Mouse (Mus musculus): ENCODE data around the gene Mb. TPM values are rescaled to one million over a fixed set of nuclear protein-coding genes. Genes with fewer than 3 reads are reported as not detected.
A peak's percentile ranks its signal among the peaks of the same experiment; 100 is the strongest.

The Mb gene
- total and polyA plus RNA-seq, 3 experiments = not detected

DNA sequence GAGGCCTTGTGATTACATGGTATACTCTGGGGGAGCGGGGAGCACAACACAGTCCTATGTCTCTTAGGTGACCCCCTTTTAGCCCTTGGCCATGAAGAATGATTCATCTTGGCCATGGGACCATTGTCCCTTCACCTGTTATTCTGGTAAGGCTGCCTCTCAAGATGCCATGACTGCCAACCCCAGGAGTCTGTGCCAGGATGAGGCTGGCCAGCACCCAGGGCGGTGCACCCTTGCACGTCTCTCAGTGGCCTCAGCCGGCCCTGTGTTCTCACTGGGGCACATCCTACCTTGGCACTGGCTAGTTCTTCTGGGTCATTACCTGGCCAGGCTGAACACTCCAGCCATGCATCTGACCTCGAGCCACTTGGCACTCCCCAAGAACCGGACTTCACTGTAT lies 41.6 kb downstream of the Mb start:
- no peak for TF ChIP-seq MYC (IDR thresholded peaks at IDR 0.05; ENCODE audit: low read depth, low read length)
- no peak for TF ChIP-seq SIN3A (IDR thresholded peaks at IDR 0.05; ENCODE audit: low read length)
- TF ChIP-seq MAX (IDR thresholded peaks at IDR 0.05; ENCODE audit: low read length) = no peak
- no peak for TF ChIP-seq TCF12 (IDR thresholded peaks at IDR 0.05; ENCODE audit: low read depth, low read length)
- no peak for TF ChIP-seq KAT2A (conservative IDR thresholded peaks at IDR 0.05; ENCODE audit: low read depth, low read length)
- no peak overlapping the region for H3K9ac ChIP-seq (ENCODE audit: control insufficient read depth, low read depth, low read length, poor library complexity, severe bottlenecking)
- H3K4me3 ChIP-seq (ENCODE audit: control insufficient read depth in 1 of 2, insufficient read depth in 1 of 2, low read depth in 2 of 2, low read length in 2 of 2) = no peak overlapping the region
- no peak overlapping the region for H3K27ac ChIP-seq (ENCODE audit: control insufficient read depth, low read depth, low read length)
- DNase-seq (ENCODE audit: low read depth, low spot score) = no peak
- no peaks in the 10 kb centered on the region for H3K79me2 ChIP-seq (ENCODE audit: control insufficient read depth, insufficient read depth, low read length, poor library complexity)
- no peaks in the 10 kb centered on the region for H3K9me3 ChIP-seq (replicated peaks; ENCODE audit: insufficient read depth, low read length)
- no peaks in the 10 kb centered on the region for H3K4me1 ChIP-seq (ENCODE audit: control insufficient read depth in 1 of 2, insufficient read depth in 2 of 2, low read length in 2 of 2)
- H3K36me3 ChIP-seq (ENCODE audit: control insufficient read depth in 1 of 2, insufficient read depth in 2 of 2, low read length in 2 of 2) = no peaks in the 10 kb centered on the region
- H3K27me3 ChIP-seq (ENCODE audit: control insufficient read depth in 1 of 2, insufficient read depth in 2 of 2, low read length in 2 of 2) = no peaks in the 10 kb centered on the region

DNA sequence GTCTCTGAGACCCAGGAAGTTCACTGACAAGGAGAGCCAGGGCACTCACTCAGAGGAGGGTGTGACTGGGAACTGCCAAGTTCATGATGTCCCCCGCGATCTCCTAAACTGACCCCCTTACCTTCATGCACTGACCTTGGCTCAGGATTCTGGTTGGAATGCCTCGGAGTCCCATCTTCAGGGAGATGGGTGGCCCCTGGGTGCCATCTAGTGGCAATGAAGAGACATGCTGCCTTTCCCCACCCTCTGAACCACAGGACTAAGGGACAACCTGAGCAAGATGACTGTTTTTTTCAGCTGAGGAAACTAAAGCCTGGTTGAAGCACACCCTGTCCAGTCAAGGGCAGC lies 46.6 kb downstream of the Mb start:
- TF ChIP-seq TCF12 (IDR thresholded peaks at IDR 0.05; ENCODE audit: low read depth, low read length) (no peak), NRF1 (IDR thresholded peaks at IDR 0.05; ENCODE audit: insufficient read depth, low read depth, low read length, poor library complexity, severe bottlenecking) (no peak), USF1 (IDR thresholded peaks at IDR 0.05; ENCODE audit: low read depth, low read length) (no peak), RAD21 (IDR thresholded peaks at IDR 0.05; ENCODE audit: low read depth, low read length) (peak; percentile 58), SMC3 (IDR thresholded peaks at IDR 0.05; ENCODE audit: low read depth, low read length) (peak; percentile 40), MAFK (IDR thresholded peaks at IDR 0.05; ENCODE audit: borderline replicate concordance, low read depth, low read length) (no peak), MYC (IDR thresholded peaks at IDR 0.05; ENCODE audit: low read depth, low read length) (no peak), CTCF (IDR thresholded peaks at IDR 0.05 in 2 of 3, conservative IDR thresholded peaks at IDR 0.05 in 1 of 3; ENCODE audit: control insufficient read depth in 1 of 3, insufficient read depth in 1 of 3, low read depth in 2 of 3, low read length in 3 of 3, poor library complexity in 1 of 3, severe bottlenecking in 1 of 3) (peak; percentile 68 to 74 (median 70))
- peak; percentile 37 for DNase-seq (ENCODE audit: low read depth, low spot score)
- H3K27me3 ChIP-seq (ENCODE audit: control insufficient read depth in 1 of 2, insufficient read depth in 2 of 2, low read length in 2 of 2) = no peaks in the 10 kb centered on the region; a peak in 1 of 4 replicates

DNA sequence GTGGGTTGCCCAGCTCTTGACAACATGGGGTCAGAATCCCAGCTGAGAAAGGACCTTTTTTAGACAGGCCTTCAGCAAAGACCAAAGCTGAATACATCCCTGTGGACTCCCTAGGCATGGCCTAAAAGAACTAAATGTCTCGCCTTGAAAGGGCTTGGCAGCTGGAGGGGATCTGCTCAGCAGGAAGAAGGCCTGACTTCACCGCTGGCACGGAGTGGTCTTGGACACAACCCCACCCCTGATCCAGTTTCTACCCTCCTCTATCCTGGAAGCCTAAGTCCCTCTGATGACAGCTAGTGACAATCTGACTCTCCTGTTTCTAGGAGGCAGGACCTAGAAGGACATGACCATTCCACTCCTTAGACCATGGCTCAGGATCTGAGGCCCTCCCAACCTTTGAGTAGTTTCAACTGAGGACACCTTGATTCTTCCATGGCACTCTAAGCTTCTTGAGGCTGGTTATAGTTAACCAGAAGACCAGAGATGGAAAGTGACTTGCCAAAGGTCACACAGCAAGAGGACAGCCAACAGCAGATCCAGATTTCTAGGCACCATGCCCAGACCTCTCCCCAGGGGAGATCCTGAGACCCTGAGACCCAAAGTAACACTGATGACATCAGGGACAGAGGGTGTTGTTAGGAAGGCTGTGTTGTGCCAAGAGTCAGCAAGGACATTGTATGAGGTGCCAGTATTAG lies 47.1 kb downstream of the Mb start:
- H3K36me3 ChIP-seq (ENCODE audit: control insufficient read depth in 1 of 2, insufficient read depth in 2 of 2, low read length in 2 of 2) = no peaks in the 10 kb centered on the region
- no peaks in the 10 kb centered on the region for H3K9me3 ChIP-seq (replicated peaks; ENCODE audit: insufficient read depth, low read length)
- H3K4me1 ChIP-seq (ENCODE audit: control insufficient read depth in 1 of 2, insufficient read depth in 2 of 2, low read length in 2 of 2) = no peaks in the 10 kb centered on the region
- H3K79me2 ChIP-seq (ENCODE audit: control insufficient read depth, insufficient read depth, low read length, poor library complexity) = no peaks in the 10 kb centered on the region
- no peak overlapping the region for H3K4me3 ChIP-seq (ENCODE audit: control insufficient read depth in 1 of 2, insufficient read depth in 1 of 2, low read depth in 2 of 2, low read length in 2 of 2)
- peak; percentile 4 for DNase-seq (ENCODE audit: low read depth, low spot score)
- no peak overlapping the region for H3K27ac ChIP-seq (ENCODE audit: control insufficient read depth, low read depth, low read length)
- no peak overlapping the region for H3K9ac ChIP-seq (ENCODE audit: control insufficient read depth, low read depth, low read length, poor library complexity, severe bottlenecking)
- H3K27me3 ChIP-seq (ENCODE audit: control insufficient read depth in 1 of 2, insufficient read depth in 2 of 2, low read length in 2 of 2) = no peaks in the 10 kb centered on the region; a peak in 1 of 4 replicates
- TF ChIP-seq ZKSCAN1 (IDR thresholded peaks at IDR 0.05; ENCODE audit: low read depth, low read length) = no peak
- no peak for TF ChIP-seq UBTF (IDR thresholded peaks at IDR 0.05; ENCODE audit: borderline replicate concordance, insufficient read depth, low read depth, low read length)
- no peak for TF ChIP-seq EP300 (IDR thresholded peaks at IDR 0.05; ENCODE audit: low read depth in 1 of 2, low read length in 2 of 2)
- TF ChIP-seq TAL1 (IDR thresholded peaks at IDR 0.05; ENCODE audit: low read length) = no peak
- TF ChIP-seq E2F4 (IDR thresholded peaks at IDR 0.05; ENCODE audit: borderline replicate concordance, low read depth, low read length) = no peak
- TF ChIP-seq ZMIZ1 (IDR thresholded peaks at IDR 0.05; ENCODE audit: low read depth, low read length) = no peak
- no peak for TF ChIP-seq POLR2A (IDR thresholded peaks at IDR 0.05; ENCODE audit: control insufficient read depth in 1 of 2, insufficient read depth in 1 of 2, low read depth in 1 of 2, low read length in 2 of 2, poor library complexity in 1 of 2)
- TF ChIP-seq NELFE (IDR thresholded peaks at IDR 0.05; ENCODE audit: low read depth, low read length) = no peak
- no peak for TF ChIP-seq JUND (IDR thresholded peaks at IDR 0.05; ENCODE audit: low read depth, low read length)
- no peak for TF ChIP-seq ZC3H11A (IDR thresholded peaks at IDR 0.05; ENCODE audit: low read depth, low read length)
- TF ChIP-seq USF2 (IDR thresholded peaks at IDR 0.05; ENCODE audit: borderline replicate concordance in 1 of 2, insufficient read depth in 1 of 2, low read depth in 1 of 2, low read length in 2 of 2) = no peak
- TF ChIP-seq TCF12 (IDR thresholded peaks at IDR 0.05; ENCODE audit: low read depth, low read length) = no peak
- no peak for TF ChIP-seq RAD21 (IDR thresholded peaks at IDR 0.05; ENCODE audit: low read depth, low read length)
- no peak for TF ChIP-seq MXI1 (IDR thresholded peaks at IDR 0.05; ENCODE audit: low read depth, low read length)
- no peak for TF ChIP-seq GATA1 (IDR thresholded peaks at IDR 0.05; ENCODE audit: low read depth, low read length)
- no peak for TF ChIP-seq SMC3 (IDR thresholded peaks at IDR 0.05; ENCODE audit: low read depth, low read length)
- TF ChIP-seq ELF1 (IDR thresholded peaks at IDR 0.05; ENCODE audit: low read depth, low read length) = no peak

More for the DNA sequence above, 46.6 kb downstream of the Mb start:
- no peaks in the 10 kb centered on the region for H3K4me1 ChIP-seq (ENCODE audit: control insufficient read depth in 1 of 2, insufficient read depth in 2 of 2, low read length in 2 of 2)
- no peaks in the 10 kb centered on the region for H3K9me3 ChIP-seq (replicated peaks; ENCODE audit: insufficient read depth, low read length)
- H3K79me2 ChIP-seq (ENCODE audit: control insufficient read depth, insufficient read depth, low read length, poor library complexity) = no peaks in the 10 kb centered on the region
- H3K36me3 ChIP-seq (ENCODE audit: control insufficient read depth in 1 of 2, insufficient read depth in 2 of 2, low read length in 2 of 2) = no peaks in the 10 kb centered on the region
- no peak overlapping the region for H3K9ac ChIP-seq (ENCODE audit: control insufficient read depth, low read depth, low read length, poor library complexity, severe bottlenecking)
- H3K4me3 ChIP-seq (ENCODE audit: control insufficient read depth in 1 of 2, insufficient read depth in 1 of 2, low read depth in 2 of 2, low read length in 2 of 2) = no peak overlapping the region
- no peak overlapping the region for H3K27ac ChIP-seq (ENCODE audit: control insufficient read depth, low read depth, low read length)
